Mouse (Mus musculus) hindlimb bud, embryonic 11.5 days (tissue): ENCODE measurements around the gene 4931414P19Rik.
A peak's percentile ranks its signal among the peaks of the same experiment; 100 is the strongest.

Source experiments
- DNase-seq: peaks from one replicate; pipeline ENCODE4 v3.0.0-alpha.2; 2012; ENCODE audit warnings: low read depth, low spot score; ENCODE audit errors: extremely low spot score

Gene 4931414P19Rik

GRCm38 (mm10) chr14:54605752-54606321 is at the start of gene 4931414P19Rik:
Gene 4931414P19Rik (minus strand): TSS chr14:54605993.
- no peak for DNase-seq

GRCm38 (mm10) chr14:54653496-54653895 is 47.7 kb upstream of the 4931414P19Rik start:
- peak; percentile 68 for DNase-seq

- DNase-seq = no peak
Measured at GRCm38 (mm10) chr14:54652787-54653186, 47.0 kb upstream of the 4931414P19Rik start.

- no peak for DNase-seq
Measured at GRCm38 (mm10) chr14:54651556-54651955, 45.8 kb upstream of the 4931414P19Rik start.

- DNase-seq = peak; percentile 96
Measured at GRCm38 (mm10) chr14:54650621-54651454, 45.0 kb upstream of the 4931414P19Rik start.

GRCm38 (mm10) chr14:54647900-54648299 is 42.1 kb upstream of the 4931414P19Rik start:
- DNase-seq = no peak

- DNase-seq = no peak
Measured at GRCm38 (mm10) chr14:54646898-54647636, 41.3 kb upstream of the 4931414P19Rik start.

GRCm38 (mm10) chr14:54646455-54646854 is 40.7 kb upstream of the 4931414P19Rik start:
- DNase-seq = no peak

- no peak for DNase-seq
Measured at GRCm38 (mm10) chr14:54644294-54644693, 38.5 kb upstream of the 4931414P19Rik start.

- no peak for DNase-seq
Measured at GRCm38 (mm10) chr14:54643011-54643410, 37.2 kb upstream of the 4931414P19Rik start.

GRCm38 (mm10) chr14:54642224-54642944 is 36.6 kb upstream of the 4931414P19Rik start:
- no peak for DNase-seq

GRCm38 (mm10) chr14:54641305-54641969 is 35.6 kb upstream of the 4931414P19Rik start, which contains the start of gene Cdh24:
Gene Cdh24 (minus strand): TSS chr14:54641364.
- peak; percentile 81 for DNase-seq

GRCm38 (mm10) chr14:54640946-54641304 is 35.1 kb upstream of the 4931414P19Rik start, which contains the start of gene Gm17606:
Gene Gm17606 (plus strand): TSS chr14:54640952.
- DNase-seq = no peak

GRCm38 (mm10) chr14:54640121-54640520 is 34.3 kb upstream of the 4931414P19Rik start:
- DNase-seq = no peak

- DNase-seq = no peak
Measured at GRCm38 (mm10) chr14:54638210-54638609, 32.4 kb upstream of the 4931414P19Rik start.

GRCm38 (mm10) chr14:54636954-54637353 is 31.2 kb upstream of the 4931414P19Rik start:
- DNase-seq = no peak

GRCm38 (mm10) chr14:54634182-54634581 is 28.4 kb upstream of the 4931414P19Rik start:
- DNase-seq = no peak

- DNase-seq = no peak
Measured at GRCm38 (mm10) chr14:54632252-54632651, 26.5 kb upstream of the 4931414P19Rik start.

- no peak for DNase-seq
Measured at GRCm38 (mm10) chr14:54631240-54631599, 25.4 kb upstream of the 4931414P19Rik start.

- no peak for DNase-seq
Measured at GRCm38 (mm10) chr14:54630583-54631239, 24.9 kb upstream of the 4931414P19Rik start.
